Mouse (Mus musculus): ENCODE results near the gene Vdac1. TPM values are rescaled to one million over a fixed set of nuclear protein-coding genes. Genes with fewer than 3 reads are reported as not detected.

The Vdac1 gene
- polyA plus RNA-seq, 1 experiment from 2014 or later = 427 TPM

- WGBS = 89% methylated on average over 5 of the region's 5 CpGs
- Histone ChIP-seq H3K27me3 (ENCODE audit: insufficient read depth, low read length) (peaks cover 5% of the 10 kb centered on the region; the same call in 1 of the 2 replicates), H3K36me3 (ENCODE audit: insufficient read depth, low read length) (no peaks in the 10 kb centered on the region), H3K9me3 (ENCODE audit: low read length) (0 out of 2 replicates have a peak, but pooled peaks cover 5% of the 10 kb centered on the region), H3K4me1 (ENCODE audit: insufficient read depth, low read length) (peaks cover 5% of the 10 kb centered on the region; the same call in 1 of the 2 replicates), H3K4me2 (replicated peaks; ENCODE audit: low read depth, low read length) (no peak overlapping the region), H3K9ac (replicated peaks; ENCODE audit: low read length) (no peak overlapping the region), H3K4me3 (ENCODE audit: low read length) (no peak overlapping the region), H3K27ac (ENCODE audit: low read length) (no peak overlapping the region)
- ATAC-seq (ENCODE audit: low FRiP score, low TSS enrichment) = no peak
Observed at GRCm38 (mm10) chr11:52432148-52432547, 71.5 kb downstream of the Vdac1 start.

- Histone ChIP-seq H3K4me1 (ENCODE audit: insufficient read depth, low read length) (peaks cover 5% of the 10 kb centered on the region; the same call in 1 of the 2 replicates), H3K36me3 (ENCODE audit: insufficient read depth, low read length) (no peaks in the 10 kb centered on the region), H3K4me3 (ENCODE audit: low read length) (no peak overlapping the region), H3K9me3 (ENCODE audit: low read length) (0 out of 2 replicates have a peak, but pooled peaks cover 5% of the 10 kb centered on the region), H3K27me3 (ENCODE audit: insufficient read depth, low read length) (peaks cover 8% of the 10 kb centered on the region; the same call in 1 of the 2 replicates), H3K9ac (replicated peaks; ENCODE audit: low read length) (no peak overlapping the region), H3K27ac (ENCODE audit: low read length) (no peak overlapping the region), H3K4me2 (replicated peaks; ENCODE audit: low read depth, low read length) (no peak overlapping the region)
- 80% methylated on average over 8 of the region's 8 CpGs for WGBS
- no peak for ATAC-seq (ENCODE audit: low FRiP score, low TSS enrichment)
Observed at GRCm38 (mm10) chr11:52433076-52433796, 72.6 kb downstream of the Vdac1 start.

GRCm38 (mm10) chr11:52433797-52434195 lies 73.1 kb downstream of the Vdac1 start:
- H3K9me3 ChIP-seq (ENCODE audit: low read length) = 0 out of 2 replicates have a peak, but pooled peaks cover 5% of the 10 kb centered on the region
- H3K4me1 ChIP-seq (ENCODE audit: insufficient read depth, low read length) = peaks cover 5% of the 10 kb centered on the region; the same call in 1 of the 2 replicates
- H3K27me3 ChIP-seq (ENCODE audit: insufficient read depth, low read length) = peaks cover 8% of the 10 kb centered on the region; the same call in 1 of the 2 replicates
- H3K27ac ChIP-seq (ENCODE audit: low read length) = no peak overlapping the region
- no peak overlapping the region for H3K4me3 ChIP-seq (ENCODE audit: low read length)
- no peak for ATAC-seq (ENCODE audit: low FRiP score, low TSS enrichment)
- no peaks in the 10 kb centered on the region for H3K36me3 ChIP-seq (ENCODE audit: insufficient read depth, low read length)
- H3K9ac ChIP-seq (replicated peaks; ENCODE audit: low read length) = no peak overlapping the region
- no peak overlapping the region for H3K4me2 ChIP-seq (replicated peaks; ENCODE audit: low read depth, low read length)
- 56% methylated on average over 2 of the region's 2 CpGs for WGBS

GRCm38 (mm10) chr11:52435466-52435865 lies 74.8 kb downstream of the Vdac1 start:
- Histone ChIP-seq H3K9ac (replicated peaks; ENCODE audit: low read length) (no peak overlapping the region), H3K27ac (ENCODE audit: low read length) (no peak overlapping the region), H3K4me2 (replicated peaks; ENCODE audit: low read depth, low read length) (no peak overlapping the region), H3K4me3 (ENCODE audit: low read length) (no peak overlapping the region), H3K9me3 (ENCODE audit: low read length) (0 out of 2 replicates have a peak, but pooled peaks cover 5% of the 10 kb centered on the region), H3K27me3 (ENCODE audit: insufficient read depth, low read length) (peaks cover 8% of the 10 kb centered on the region; the same call in 1 of the 2 replicates), H3K4me1 (ENCODE audit: insufficient read depth, low read length) (peaks cover 5% of the 10 kb centered on the region; the same call in 1 of the 2 replicates), H3K36me3 (ENCODE audit: insufficient read depth, low read length) (no peaks in the 10 kb centered on the region)
- ATAC-seq (ENCODE audit: low FRiP score, low TSS enrichment) = no peak
- 84% methylated on average over 5 of the region's 5 CpGs for WGBS

DNA sequence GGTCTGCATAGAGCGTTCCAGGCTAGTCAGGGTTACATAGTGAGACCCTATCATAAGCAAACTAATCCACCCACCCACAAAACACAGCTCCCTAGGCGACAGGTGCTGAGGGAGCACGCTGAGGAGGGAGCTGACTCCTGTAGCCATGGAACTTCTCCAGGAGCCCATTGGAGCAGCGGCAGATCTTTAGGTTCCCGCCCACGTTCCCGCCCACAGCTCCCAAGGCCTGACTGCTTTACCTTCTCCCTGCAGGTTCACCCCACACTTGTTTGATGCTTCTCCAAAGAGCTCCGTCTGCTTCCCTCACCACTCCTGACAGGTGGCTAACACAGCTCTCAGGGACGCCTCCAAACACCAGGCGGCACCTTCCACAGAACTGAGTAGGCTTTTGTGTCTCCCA lies 76.5 kb downstream of the Vdac1 start:
- peaks cover 5% of the 10 kb centered on the region; the same call in 1 of the 2 replicates for H3K4me1 ChIP-seq (ENCODE audit: insufficient read depth, low read length)
- H3K9ac ChIP-seq (replicated peaks; ENCODE audit: low read length) = peak overlapping the region; percentile 16; the same call in 1 of the 2 replicates
- 0 out of 2 replicates have a peak, but pooled peaks have one; percentile 31 for ATAC-seq (ENCODE audit: low FRiP score, low TSS enrichment)
- H3K4me2 ChIP-seq (replicated peaks; ENCODE audit: low read depth, low read length) = peak overlapping the region; percentile 48
- 16% methylated on average over 10 of the region's 10 CpGs for WGBS
- peak overlapping the region; percentile 29 for H3K4me3 ChIP-seq (ENCODE audit: low read length)
- H3K27ac ChIP-seq (ENCODE audit: low read length) = no peak overlapping the region
- no peaks in the 10 kb centered on the region for H3K36me3 ChIP-seq (ENCODE audit: insufficient read depth, low read length)
- H3K27me3 ChIP-seq (ENCODE audit: insufficient read depth, low read length) = peaks cover 8% of the 10 kb centered on the region; the same call in 1 of the 2 replicates
- H3K9me3 ChIP-seq (ENCODE audit: low read length) = 0 out of 2 replicates have a peak, but pooled peaks cover under 1% of the 10 kb centered on the region

Other genes starting within 250 kb of the Vdac1 start
- not detected in 2 replicates for gene Olfr1373, start 215.3 kb upstream of the Vdac1 start, polyA plus RNA-seq (2015; fragmentation: Nextera tagmentation; extraction: Ambion mirVana)
- gene Olfr1371, start 146.9 kb upstream of the Vdac1 start, polyA plus RNA-seq (2015; fragmentation: Nextera tagmentation; extraction: Ambion mirVana) = not detected in 2 replicates
- 742 and 792 TPM in 2 replicates for gene Skp1a, start 128.9 kb upstream of the Vdac1 start, polyA plus RNA-seq (2015; fragmentation: Nextera tagmentation; extraction: Ambion mirVana)
- 5.6 and 7.1 TPM in 2 replicates for gene Tcf7, start 77.8 kb upstream of the Vdac1 start, polyA plus RNA-seq (2015; fragmentation: Nextera tagmentation; extraction: Ambion mirVana)
- gene 9530068E07Rik, start 35.6 kb downstream of the Vdac1 start, polyA plus RNA-seq (2015; fragmentation: Nextera tagmentation; extraction: Ambion mirVana) = 251 and 263 TPM in 2 replicates

Measured in kidney, embryonic 16.5 days (tissue).